Mouse (Mus musculus): ENCODE results near the gene Apaf1. TPM values are rescaled to one million over a fixed set of nuclear protein-coding genes. Genes with fewer than 3 reads are reported as not detected.

Gene Apaf1
- total and polyA plus RNA-seq, 3 experiments: 16.0 to 27.3 (median 22.1) TPM

GRCm38 (mm10) chr10:90953821-90954220 is 128.7 kb downstream of the Apaf1 start:
- no peaks in the 10 kb centered on the region for H3K9me3 ChIP-seq (replicated peaks; ENCODE audit: low read length)
- H3K79me2 ChIP-seq (replicated peaks; ENCODE audit: control insufficient read depth, extremely low read depth, insufficient read depth, poor library complexity, severe bottlenecking): no peaks in the 10 kb centered on the region
- DNase-seq (ENCODE audit: extremely low read depth): no peak
- no peak overlapping the region for H3K27ac ChIP-seq (ENCODE audit: insufficient read depth, low read depth)
- no peak overlapping the region for H3K9ac ChIP-seq (ENCODE audit: insufficient read depth, low read depth)
- in situ Hi-C loops (cut with MboI; ENCODE audit: low pct_ligation_motif_present, low pct_unique_long_range_greater_than_20kb, low sequenced_read_pairs) (no loop called here), dilution Hi-C loops (cut with MboI; ENCODE audit: extremely low pct_ligation_motif_present, extremely low pct_unique_long_range_greater_than_20kb, low sequenced_read_pairs) (no loop called here)
- H3K36me3 ChIP-seq (replicated peaks in 1 of 2; ENCODE audit: control insufficient read depth in 1 of 2, insufficient read depth in 1 of 2, low read length in 1 of 2): no peaks in the 10 kb centered on the region
- H3K4me3 ChIP-seq (replicated peaks in 1 of 3; ENCODE audit: low read depth in 2 of 3, low read length in 2 of 3, poor library complexity in 1 of 3): no peak overlapping the region
- H3K4me2 ChIP-seq (ENCODE audit: insufficient read depth, low read depth, poor library complexity, severe bottlenecking): no peak overlapping the region
- TF ChIP-seq NRF1 (IDR thresholded peaks at IDR 0.05; ENCODE audit: low read depth, low read length) (no peak), USF1 (IDR thresholded peaks at IDR 0.05; ENCODE audit: low read depth, low read length) (no peak), RAD21 (IDR thresholded peaks at IDR 0.05; ENCODE audit: low read depth, low read length) (no peak), POLR2AphosphoS2 (IDR thresholded peaks at IDR 0.05; ENCODE audit: low read depth, low read length) (no peak), MAZ (IDR thresholded peaks at IDR 0.05; ENCODE audit: low read depth, low read length) (no peak), ZKSCAN1 (IDR thresholded peaks at IDR 0.05; ENCODE audit: borderline replicate concordance, low read depth, low read length) (no peak), MAX (IDR thresholded peaks at IDR 0.05; ENCODE audit: low read length) (no peak), E2F4 (IDR thresholded peaks at IDR 0.05; ENCODE audit: insufficient replicate concordance, low read depth, low read length) (no peak), EP300 (IDR thresholded peaks at IDR 0.05; ENCODE audit: low read length) (no peak), RCOR1 (conservative IDR thresholded peaks at IDR 0.05; ENCODE audit: low read depth, low read length) (no peak), HCFC1 (IDR thresholded peaks at IDR 0.05; ENCODE audit: low read depth, low read length) (no peak), MXI1 (IDR thresholded peaks at IDR 0.05; ENCODE audit: low read depth, low read length) (no peak), CHD1 (IDR thresholded peaks at IDR 0.05; ENCODE audit: low read depth, low read length) (no peak), MAFK (IDR thresholded peaks at IDR 0.05; ENCODE audit: insufficient replicate concordance, low read length) (no peak), ZNF384 (IDR thresholded peaks at IDR 0.05; ENCODE audit: low read depth, low read length) (no peak), BHLHE40 (IDR thresholded peaks at IDR 0.05; ENCODE audit: low read depth, low read length) (no peak), USF2 (conservative IDR thresholded peaks at IDR 0.05; ENCODE audit: low read depth, low read length) (no peak)
- H3K4me1 ChIP-seq (ENCODE audit: control insufficient read depth in 1 of 2, insufficient read depth in 2 of 2): peaks cover 0 to 10% of the 10 kb centered on the region in 2 experiments; a peak in 1 of 4 replicates
- no peaks in the 10 kb centered on the region for H3K27me3 ChIP-seq (replicated peaks)

DNA sequence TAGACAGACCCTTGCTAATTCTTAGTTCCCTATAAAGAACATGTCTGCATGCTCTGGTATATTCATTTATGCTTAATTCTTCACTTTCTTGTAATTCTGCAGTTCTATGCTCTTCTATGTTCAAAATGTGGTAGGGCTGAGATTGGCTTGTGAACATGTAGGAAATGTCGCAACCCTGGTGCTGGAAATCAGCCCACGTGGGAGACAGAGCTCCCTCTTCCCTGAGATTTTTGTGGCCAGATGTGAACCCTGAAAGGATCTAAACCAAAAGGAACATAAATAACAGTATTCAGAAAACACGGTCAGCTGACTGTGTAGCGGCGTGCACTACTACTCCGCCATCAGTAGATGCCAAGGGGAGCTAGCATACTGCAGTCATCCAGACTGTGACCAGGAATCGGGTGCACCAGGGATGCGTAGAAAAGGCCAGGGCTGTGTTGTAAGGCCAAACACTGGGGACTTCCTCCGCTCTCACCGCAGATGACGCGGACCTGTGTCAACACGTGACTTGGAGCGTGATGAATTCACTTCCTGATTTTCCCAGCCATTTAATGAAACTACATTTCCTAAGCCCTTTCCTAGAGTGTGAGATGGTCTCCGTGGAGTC is 129.4 kb downstream of the Apaf1 start:
- Histone ChIP-seq H3K36me3 (replicated peaks in 1 of 2; ENCODE audit: control insufficient read depth in 1 of 2, insufficient read depth in 1 of 2, low read length in 1 of 2) (no peaks in the 10 kb centered on the region), H3K27me3 (replicated peaks) (no peaks in the 10 kb centered on the region), H3K9ac (ENCODE audit: insufficient read depth, low read depth) (no peak overlapping the region), H3K4me1 (ENCODE audit: control insufficient read depth in 1 of 2, insufficient read depth in 2 of 2) (peaks cover 0 to 10% of the 10 kb centered on the region in 2 experiments; a peak in 1 of 4 replicates), H3K9me3 (replicated peaks; ENCODE audit: low read length) (no peaks in the 10 kb centered on the region), H3K27ac (ENCODE audit: insufficient read depth, low read depth) (no peak overlapping the region), H3K4me2 (ENCODE audit: insufficient read depth, low read depth, poor library complexity, severe bottlenecking) (no peak overlapping the region), H3K4me3 (replicated peaks in 1 of 3; ENCODE audit: low read depth in 2 of 3, low read length in 2 of 3, poor library complexity in 1 of 3) (no peak overlapping the region), H3K79me2 (replicated peaks; ENCODE audit: control insufficient read depth, extremely low read depth, insufficient read depth, poor library complexity, severe bottlenecking) (no peaks in the 10 kb centered on the region)
- dilution Hi-C loops (cut with MboI; ENCODE audit: extremely low pct_ligation_motif_present, extremely low pct_unique_long_range_greater_than_20kb, low sequenced_read_pairs) (no loop called here), in situ Hi-C loops (cut with MboI; ENCODE audit: low pct_ligation_motif_present, low pct_unique_long_range_greater_than_20kb, low sequenced_read_pairs) (no loop called here)
- no peak for DNase-seq (ENCODE audit: extremely low read depth)
- TF ChIP-seq RAD21 (IDR thresholded peaks at IDR 0.05; ENCODE audit: low read depth, low read length): no peak
- no peak for TF ChIP-seq MAX (IDR thresholded peaks at IDR 0.05; ENCODE audit: low read length)
- no peak for TF ChIP-seq NRF1 (IDR thresholded peaks at IDR 0.05; ENCODE audit: low read depth, low read length)
- no peak for TF ChIP-seq MXI1 (IDR thresholded peaks at IDR 0.05; ENCODE audit: low read depth, low read length)
- no peak for TF ChIP-seq JUN (IDR thresholded peaks at IDR 0.05; ENCODE audit: insufficient read depth, low read depth, low read length)
- TF ChIP-seq BHLHE40 (IDR thresholded peaks at IDR 0.05; ENCODE audit: low read depth, low read length): no peak
- no peak for TF ChIP-seq EP300 (IDR thresholded peaks at IDR 0.05; ENCODE audit: low read length)
- TF ChIP-seq ETS1 (conservative IDR thresholded peaks at IDR 0.05; ENCODE audit: low read depth, low read length): no peak
- no peak for TF ChIP-seq ZNF384 (IDR thresholded peaks at IDR 0.05; ENCODE audit: low read depth, low read length)
- TF ChIP-seq SIN3A (IDR thresholded peaks at IDR 0.05; ENCODE audit: low read length): no peak
- no peak for TF ChIP-seq CTCF (conservative IDR thresholded peaks at IDR 0.05 in 1 of 2, IDR thresholded peaks at IDR 0.05 in 1 of 2; ENCODE audit: low read depth in 2 of 2, low read length in 2 of 2)
- no peak for TF ChIP-seq ZC3H11A (IDR thresholded peaks at IDR 0.05; ENCODE audit: low read depth, low read length)
- no peak for TF ChIP-seq HCFC1 (IDR thresholded peaks at IDR 0.05; ENCODE audit: low read depth, low read length)
- TF ChIP-seq TCF12 (IDR thresholded peaks at IDR 0.05; ENCODE audit: low read depth, low read length): no peak
- no peak for TF ChIP-seq CHD2 (IDR thresholded peaks at IDR 0.05; ENCODE audit: low read length)
- no peak for TF ChIP-seq TBP (conservative IDR thresholded peaks at IDR 0.05; ENCODE audit: low read depth, low read length)
- TF ChIP-seq KAT2A (IDR thresholded peaks at IDR 0.05; ENCODE audit: insufficient replicate concordance, low read length): no peak
- TF ChIP-seq MEF2A (IDR thresholded peaks at IDR 0.05; ENCODE audit: borderline replicate concordance, low read depth, low read length): no peak
- no peak for TF ChIP-seq RCOR1 (conservative IDR thresholded peaks at IDR 0.05; ENCODE audit: low read depth, low read length)
